In genomic region chr15:81539560-81539959, GRCm38 (mm10) we compare ENCODE assay signal across 27 mouse cellular contexts. TPM values are rescaled to one million over a fixed set of nuclear protein-coding genes. Genes with fewer than 3 reads are reported as not detected.
DNase-seq lines count a peak whose midpoint lies in the region; ATAC-seq and TF ChIP-seq lines count a peak whose summit lies in the region.
"Had no signal": no experiment of that assay in that cellular context is flagged by ENCODE, and none has a peak within 500 bp of the region (broad histone marks: within the 10 kb centered on the region; RNA-seq: fewer than 3 reads in every experiment).

No protein-coding gene starts in this region.

- no peaks in the 10 kb centered on the region for H3K9me3 ChIP-seq in MEL (replicated peaks; ENCODE audit: insufficient read depth, low read length)
- no peaks in the 10 kb centered on the region for H3K9me3 ChIP-seq in forebrain, embryonic 14.5 days (replicated peaks; ENCODE audit: control insufficient read depth, low read length)
- H3K9me3 ChIP-seq: embryonic facial prominence, embryonic 12.5 days; forebrain, embryonic 12.5 days; limb, embryonic 10.5 days; liver, embryonic 15.5 days; lung, embryonic 15.5 days; midbrain, embryonic 10.5 days had no signal

- no peak overlapping the region for H3K4me2 ChIP-seq in forebrain, embryonic 14.5 days (ENCODE audit: low read length)
- H3K4me2 ChIP-seq: embryonic facial prominence, embryonic 12.5 days; forebrain, embryonic 12.5 days; heart, embryonic 11.5 days; liver, embryonic 15.5 days; lung, embryonic 15.5 days had no signal

- TF ChIP-seq EP300 in MEL (IDR thresholded peaks at IDR 0.05; ENCODE audit: low read depth in 1 of 2, low read length in 2 of 2) = no peak

- no peak for TF ChIP-seq RAD21 in MEL (IDR thresholded peaks at IDR 0.05; ENCODE audit: low read depth, low read length)

- 0 out of 4 replicates have a peak, but pooled peaks cover 2 to 5% of the 10 kb centered on the region in 2 experiments for H3K4me1 ChIP-seq in MEL (ENCODE audit: control insufficient read depth in 1 of 2, insufficient read depth in 2 of 2, low read length in 2 of 2)
- peaks cover 2% of the 10 kb centered on the region; the same call in 1 of the 2 replicates for H3K4me1 ChIP-seq in forebrain, embryonic 14.5 days (ENCODE audit: control insufficient read depth, insufficient read depth, low read length)
- H3K4me1 ChIP-seq: embryonic facial prominence, embryonic 12.5 days; limb, embryonic 10.5 days; lung, embryonic 15.5 days had no signal

- DNase-seq in 416B (ENCODE audit: low read depth) = peak; percentile 44
- DNase-seq in MEL (ENCODE audit: low read depth, low spot score) = peak; percentile 27
- peak; percentile 87 for DNase-seq in thymus, postnatal 0 days (ENCODE audit: low spot score)
- DNase-seq in kidney, adult 11 months = no peak
- no peak for DNase-seq in frontal cortex, adult 2 months (ENCODE audit: extremely low spot score in 1 of 2, low spot score in 1 of 2)
- no peak for DNase-seq in forebrain, embryonic 14.5 days (ENCODE audit: low spot score)
- DNase-seq in embryo, embryonic 10 days (ENCODE audit: low spot score) = no peak
- DNase-seq: adrenal gland, adult 2 months; cerebellum, adult 11-12 months; cerebellum, postnatal 10 days; gastrocnemius, postnatal 10 days; kidney, adult 18-20 months; kidney, postnatal 4 days; layer of hippocampus, adult 9-11 months; liver; lung, postnatal 36 days had no signal

- TF ChIP-seq CTCF in MEL (IDR thresholded peaks at IDR 0.05 in 2 of 3, conservative IDR thresholded peaks at IDR 0.05 in 1 of 3; ENCODE audit: control insufficient read depth in 1 of 3, insufficient read depth in 1 of 3, low read depth in 2 of 3, low read length in 3 of 3, poor library complexity in 1 of 3, severe bottlenecking in 1 of 3) = no peak

- 0 out of 4 replicates have a peak, but pooled peaks cover 0 to 3% of the 10 kb centered on the region in 2 experiments for H3K27me3 ChIP-seq in MEL (ENCODE audit: control insufficient read depth in 1 of 2, insufficient read depth in 2 of 2, low read length in 2 of 2)
- no peaks in the 10 kb centered on the region for H3K27me3 ChIP-seq in forebrain, embryonic 14.5 days (replicated peaks; ENCODE audit: control insufficient read depth, insufficient read depth, low read length)
- H3K27me3 ChIP-seq: embryonic facial prominence, embryonic 12.5 days; forebrain, embryonic 12.5 days; liver, embryonic 15.5 days; lung, embryonic 15.5 days had no signal

- no peak for TF ChIP-seq POLR2A in MEL (IDR thresholded peaks at IDR 0.05; ENCODE audit: control insufficient read depth in 1 of 2, insufficient read depth in 1 of 2, low read depth in 1 of 2, low read length in 2 of 2, poor library complexity in 1 of 2)

- H3K27ac ChIP-seq in MEL (ENCODE audit: control insufficient read depth, low read depth, low read length) = no peak overlapping the region
- no peak overlapping the region for H3K27ac ChIP-seq in forebrain, embryonic 14.5 days (ENCODE audit: low read depth, low read length)
- H3K27ac ChIP-seq: embryonic facial prominence, embryonic 12.5 days; forebrain, embryonic 12.5 days; left cerebral cortex, adult 2 months; limb, embryonic 10.5 days; liver, embryonic 15.5 days; lung, embryonic 15.5 days; midbrain, embryonic 10.5 days had no signal

- H3K79me2 ChIP-seq in MEL (ENCODE audit: control insufficient read depth, insufficient read depth, low read length, poor library complexity) = no peaks in the 10 kb centered on the region

- no peaks in the 10 kb centered on the region for H3K36me3 ChIP-seq in MEL (ENCODE audit: control insufficient read depth in 1 of 2, insufficient read depth in 2 of 2, low read length in 2 of 2)
- no peaks in the 10 kb centered on the region for H3K36me3 ChIP-seq in forebrain, embryonic 14.5 days (ENCODE audit: control insufficient read depth, insufficient read depth, low read length)
- H3K36me3 ChIP-seq: embryonic facial prominence, embryonic 12.5 days; forebrain, embryonic 12.5 days; limb, embryonic 10.5 days; liver, embryonic 15.5 days; lung, embryonic 15.5 days; midbrain, embryonic 10.5 days had no signal

- H3K9ac ChIP-seq in MEL (ENCODE audit: control insufficient read depth, low read depth, low read length, poor library complexity, severe bottlenecking) = no peak overlapping the region
- no peak overlapping the region for H3K9ac ChIP-seq in forebrain, embryonic 14.5 days (ENCODE audit: low read length)
- H3K9ac ChIP-seq: embryonic facial prominence, embryonic 12.5 days; forebrain, embryonic 12.5 days; liver, embryonic 15.5 days; lung, embryonic 15.5 days had no signal

- WGBS in forebrain, embryonic 14.5 days = 73% methylated on average over 2 of the region's 2 CpGs

- 0 out of 2 replicates have a peak, but pooled peaks have one; percentile 6 for ATAC-seq in megakaryocyte-erythroid progenitor cell, adult 5-6 weeks (replicated peaks; ENCODE audit: low FRiP score, low TSS enrichment, poor library complexity, severe bottlenecking)
- ATAC-seq in forebrain, embryonic 14.5 days = no peak
- ATAC-seq: hindbrain, embryonic 16.5 days; midbrain, embryonic 16.5 days had no signal

- H3K4me3 ChIP-seq in MEL (ENCODE audit: control insufficient read depth in 1 of 2, insufficient read depth in 1 of 2, low read depth in 2 of 2, low read length in 2 of 2) = no peak overlapping the region
- no peak overlapping the region for H3K4me3 ChIP-seq in forebrain, embryonic 14.5 days (ENCODE audit: low read depth, low read length)
- H3K4me3 ChIP-seq: embryonic facial prominence, embryonic 12.5 days; forebrain, embryonic 12.5 days; left cerebral cortex, adult 2 months; limb, embryonic 10.5 days; liver, embryonic 15.5 days; lung, embryonic 15.5 days; midbrain, embryonic 10.5 days had no signal

TF ChIP-seq in MEL, 35 proteins besides CTCF, POLR2A, EP300 and RAD21:
- TF ChIP-seq USF2 (IDR thresholded peaks at IDR 0.05; ENCODE audit: borderline replicate concordance in 1 of 2, insufficient read depth in 1 of 2, low read depth in 1 of 2, low read length in 2 of 2) = no peak
- no peak for TF ChIP-seq CHD2 (IDR thresholded peaks at IDR 0.05; ENCODE audit: low read length)
- TF ChIP-seq MAX (IDR thresholded peaks at IDR 0.05; ENCODE audit: low read length) = no peak
- TF ChIP-seq UBTF (IDR thresholded peaks at IDR 0.05; ENCODE audit: borderline replicate concordance, insufficient read depth, low read depth, low read length) = no peak
- TF ChIP-seq USF1 (IDR thresholded peaks at IDR 0.05; ENCODE audit: low read depth, low read length) = no peak
- TF ChIP-seq TBP (IDR thresholded peaks at IDR 0.05; ENCODE audit: low read depth, low read length) = no peak
- TF ChIP-seq ZKSCAN1 (IDR thresholded peaks at IDR 0.05; ENCODE audit: low read depth, low read length) = no peak

RNA-seq across cellular contexts. Expression of gene Ep300, which starts 45.6 kb away (rescaled TPM):
- total RNA-seq in MEL (2012; rRNA removed) = 11.6 and 13.4 TPM in 2 replicates
- polyA plus RNA-seq in MEL (2012; ENCODE audit: insufficient read depth in 1 of 2, insufficient read length in 2 of 2, low read depth in 1 of 2, low replicate concordance in 2 of 2, missing spikeins in 1 of 2) = 10 to 100 TPM; 32.3 to 45.2 TPM
- 75.2 and 116 TPM in 2 replicates for total RNA-seq in megakaryocyte-erythroid progenitor cell, adult 5-6 weeks (2014; fragmentation: Nextera tagmentation)
- total RNA-seq in megakaryocyte-erythroid progenitor cell, adult 5-6 weeks (2017) = 32.2 and 34.5 TPM in 2 replicates
- 9.5 and 11.7 TPM in 2 replicates for polyA plus RNA-seq in thymus, postnatal 0 days (2015; fragmentation: Nextera tagmentation; extraction: Ambion mirVana)
- 33.5 and 35.3 TPM in 2 replicates for polyA plus RNA-seq in frontal cortex, adult 2 months (2012; rRNA removed)
- 14.2 and 19.5 TPM in 2 replicates for polyA plus RNA-seq in forebrain, embryonic 14.5 days (2014; fragmentation: Nextera tagmentation; extraction: Ambion mirVana)

Comparison
In these comparisons a context has a peak if more than half of its experiments do, and no peak if none do; other contexts are left out.
1. DNase-seq: peak in 416B (single experiment), MEL (single experiment) and thymus, postnatal 0 days (single experiment); none in kidney, adult 11 months (single experiment), frontal cortex, adult 2 months (0 of 2), forebrain, embryonic 14.5 days (single experiment) and embryo, embryonic 10 days (single experiment).